Mouse (Mus musculus): ENCODE results near the gene Six1.

Gene Six1

DNA sequence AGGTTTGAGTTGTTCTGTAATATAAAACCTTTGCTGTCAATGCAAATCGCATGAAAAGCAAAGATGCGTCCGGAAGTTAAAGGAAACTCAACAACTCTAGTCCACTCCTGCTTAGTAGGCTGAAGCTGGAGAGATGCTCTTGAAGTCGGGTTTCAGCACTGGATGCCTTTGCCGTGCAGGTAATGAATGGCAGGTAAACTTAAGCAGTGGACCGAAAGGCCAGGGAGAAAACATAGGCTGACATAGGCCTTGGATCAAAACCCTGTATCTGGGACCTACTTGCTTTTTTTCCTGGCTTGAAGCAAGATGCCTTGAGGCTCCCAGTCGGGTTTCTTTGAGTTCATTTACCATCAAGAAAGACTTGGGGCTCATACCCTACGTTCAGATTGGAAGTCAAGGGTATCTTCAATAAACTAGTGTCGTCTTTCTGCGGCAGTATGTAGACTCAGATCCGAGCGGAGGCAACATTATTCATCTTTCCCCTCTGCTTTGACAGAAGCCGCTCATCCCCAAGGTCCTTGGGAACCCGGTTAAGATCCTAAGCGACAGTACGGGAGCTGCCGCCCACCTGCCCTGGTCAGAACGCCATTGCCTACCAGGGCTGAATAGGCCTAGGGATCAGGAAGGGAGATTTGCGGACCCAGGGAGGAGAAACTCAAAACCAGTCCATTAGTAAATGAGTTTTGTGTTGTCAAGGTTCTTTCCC lies 4.0 kb downstream of the Six1 start:
- no peak for DNase-seq (ENCODE audit: low spot score)

DNA sequence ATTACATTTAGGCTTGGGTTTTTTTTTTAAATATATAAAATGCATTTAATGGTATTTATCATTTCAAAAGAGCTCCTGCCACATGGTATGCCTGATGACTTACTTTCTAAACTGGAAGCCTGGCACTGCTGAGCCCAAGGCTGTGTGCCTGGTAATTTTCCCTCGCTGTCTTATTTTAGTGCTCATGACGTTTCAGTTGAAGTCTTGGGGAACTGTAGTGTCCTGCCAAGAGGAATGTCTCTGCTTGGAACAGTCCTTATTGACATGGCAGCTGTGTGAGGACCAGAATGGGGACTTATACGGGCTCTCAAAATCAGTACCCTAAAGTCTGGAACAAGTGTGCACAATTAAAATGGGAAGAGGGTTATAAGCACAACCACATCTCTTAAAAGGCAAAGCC lies 5.2 kb downstream of the Six1 start:
- DNase-seq (ENCODE audit: low spot score) = no peak

DNA sequence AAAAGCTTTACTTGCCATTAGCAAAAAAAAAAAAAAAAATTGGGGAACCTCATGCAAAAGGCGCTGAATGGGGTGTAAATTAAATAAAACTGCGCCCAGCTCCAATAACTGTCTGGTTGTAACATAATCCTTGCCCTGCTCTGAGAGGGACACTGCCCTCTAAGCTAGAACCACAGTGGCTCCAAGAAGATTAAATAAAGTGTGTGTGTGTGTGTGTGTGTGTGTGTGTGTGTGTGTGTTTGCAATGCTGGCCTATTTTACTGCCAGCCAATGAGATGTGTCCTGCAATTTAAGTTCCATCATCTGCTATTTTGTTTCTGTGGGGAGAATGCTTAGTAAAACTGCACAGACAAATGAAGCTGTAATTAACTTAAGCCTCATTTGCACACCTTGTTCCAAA lies 6.1 kb downstream of the Six1 start:
- no peak for DNase-seq (ENCODE audit: low spot score)

DNA sequence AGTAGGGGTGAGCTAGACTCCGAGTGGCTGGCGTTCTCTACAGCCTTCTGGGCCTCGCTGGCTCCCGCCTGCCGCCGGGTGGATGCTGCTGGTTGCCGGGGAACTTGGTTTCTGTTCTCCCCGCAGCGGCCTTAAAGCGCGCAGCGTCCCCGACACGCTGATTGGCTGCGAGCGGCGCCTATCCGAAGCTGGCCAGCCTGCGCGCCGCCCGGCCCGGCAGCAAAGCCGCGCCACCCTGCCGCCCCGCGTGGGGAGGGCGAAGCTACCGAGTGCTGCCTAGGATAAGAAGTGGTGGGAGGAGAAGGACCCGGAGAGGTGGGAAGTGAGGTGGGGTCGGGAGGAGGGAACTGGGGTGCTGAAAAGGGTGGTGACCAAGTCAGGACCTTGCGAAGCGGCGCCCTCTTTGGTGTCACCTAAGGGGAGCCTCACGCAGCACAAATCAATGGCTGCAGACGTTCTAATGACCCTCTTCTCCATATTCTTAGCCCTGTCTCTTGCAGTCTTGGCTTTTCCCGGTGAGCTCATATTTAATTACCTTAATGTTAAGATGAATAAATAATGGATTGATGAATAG lies 7.0 kb downstream of the Six1 start:
- DNase-seq (ENCODE audit: low spot score) = peak; percentile 43

DNA sequence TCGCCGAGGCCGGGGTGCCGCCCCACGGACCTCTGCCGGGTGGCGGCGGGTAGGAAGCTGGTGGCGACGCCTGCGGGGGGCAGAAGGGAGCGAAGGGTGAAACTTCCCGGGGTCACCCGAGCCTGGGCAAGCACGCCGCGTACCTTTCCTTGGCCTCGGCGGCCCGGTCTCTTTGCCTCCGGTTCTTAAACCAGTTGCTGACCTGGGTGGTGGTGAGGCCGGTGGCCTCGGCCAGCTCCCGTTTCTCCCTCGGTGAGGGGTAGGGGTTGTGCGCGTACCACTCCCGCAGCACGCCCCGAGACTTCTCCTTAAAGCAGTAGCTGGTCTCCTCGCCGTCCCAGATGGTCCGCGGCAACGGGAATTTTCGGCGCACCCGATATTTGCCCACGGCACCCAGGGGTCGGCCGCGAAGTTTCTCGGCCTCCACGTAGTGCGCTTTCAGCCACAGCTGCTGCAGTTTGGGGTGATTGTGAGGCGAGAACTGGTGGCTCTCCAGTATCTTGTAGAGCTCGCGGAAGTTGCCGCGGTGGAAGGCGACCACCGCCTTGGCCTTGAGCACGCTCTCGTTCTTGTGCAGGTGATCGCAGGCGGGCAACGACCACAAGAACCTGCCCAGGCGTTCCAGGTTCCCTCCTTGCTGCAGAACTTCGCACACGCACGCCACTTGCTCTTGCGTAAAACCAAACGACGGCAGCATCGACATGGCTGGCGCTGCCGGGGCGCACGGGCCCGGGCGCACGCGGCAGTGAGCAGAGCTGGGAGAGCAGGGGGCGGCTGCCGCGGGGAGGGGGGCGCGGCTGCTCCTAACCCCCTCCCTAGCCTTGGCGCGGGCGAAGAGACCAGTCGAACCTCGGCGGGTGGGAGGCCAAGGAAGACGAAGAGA lies 7.7 kb downstream of the Six1 start:
- no peak for DNase-seq (ENCODE audit: low spot score)

DNA sequence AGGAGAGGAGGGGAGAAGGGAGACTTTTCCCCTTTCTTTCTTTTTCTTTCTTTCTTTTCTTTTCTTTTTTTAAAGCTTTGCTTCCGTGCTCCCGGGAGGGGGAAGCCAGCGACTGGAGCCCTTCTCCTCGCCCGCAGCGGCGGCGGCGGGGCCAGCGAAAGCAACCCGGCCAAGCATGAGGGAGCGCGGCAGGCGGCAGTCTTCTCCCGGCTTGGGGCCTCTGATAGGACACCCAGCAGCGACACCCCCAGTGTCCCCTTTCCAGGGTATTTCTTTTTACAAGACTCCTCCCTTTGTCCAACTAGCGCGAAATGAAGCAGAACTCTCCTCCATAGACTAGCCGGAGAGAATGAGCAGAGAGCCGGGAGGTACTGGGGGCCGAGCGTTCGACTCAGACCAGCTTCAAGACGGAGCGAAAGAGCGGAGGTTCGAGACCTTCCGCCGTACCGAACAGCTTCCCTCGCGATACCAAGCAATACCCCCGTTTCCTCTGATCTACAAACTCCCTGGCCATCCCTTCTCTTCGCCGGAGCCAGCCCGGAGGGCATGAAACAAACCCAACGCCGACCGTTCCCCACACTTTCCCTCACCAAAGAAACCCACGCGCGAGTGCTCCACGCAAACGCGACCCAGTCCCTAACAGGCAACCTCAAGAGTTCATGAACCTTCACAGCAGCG lies 8.5 kb downstream of the Six1 start:
- no peak for DNase-seq (ENCODE audit: low spot score)

DNA sequence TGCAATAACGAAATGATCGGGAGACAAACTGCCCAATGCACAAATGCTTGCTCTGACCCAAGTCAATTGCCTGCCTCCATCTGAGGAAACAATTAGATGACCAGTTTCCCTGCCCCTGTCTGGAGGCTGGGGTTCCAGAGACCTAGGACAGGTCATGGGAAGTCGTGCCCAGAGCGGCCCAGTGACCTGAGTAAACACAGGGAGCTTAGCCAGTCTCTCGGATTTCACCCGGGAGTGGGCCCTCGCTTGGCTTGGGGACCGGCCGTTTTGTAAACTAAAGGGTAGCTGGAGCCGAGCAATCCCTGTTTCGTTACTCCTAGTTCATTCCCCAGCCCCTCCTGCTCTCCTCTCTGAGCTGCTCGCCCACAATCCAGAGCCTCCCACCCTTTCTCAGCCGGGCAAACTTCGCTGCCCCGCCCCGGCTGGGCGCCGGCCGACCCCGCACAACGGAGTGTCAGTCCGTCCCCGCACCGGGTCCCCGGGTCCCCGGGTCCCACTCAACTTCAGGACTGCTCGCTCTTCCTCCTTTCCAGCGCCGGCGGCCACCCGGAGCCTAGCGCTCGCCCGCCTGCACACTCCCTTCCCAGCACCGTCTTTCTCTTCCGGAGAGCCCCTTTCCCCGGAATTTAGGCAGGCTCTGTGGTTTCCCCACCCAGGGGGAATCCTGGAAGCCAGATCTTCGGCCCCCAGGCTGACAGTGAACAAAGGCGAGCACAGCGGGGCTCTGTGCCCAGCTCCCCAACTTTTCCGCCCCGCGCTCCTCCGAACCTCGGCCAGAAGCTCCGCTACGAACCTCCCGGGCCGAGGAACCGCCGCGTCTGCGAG lies 9.3 kb downstream of the Six1 start:
- DNase-seq (ENCODE audit: low spot score) = no peak

DNA sequence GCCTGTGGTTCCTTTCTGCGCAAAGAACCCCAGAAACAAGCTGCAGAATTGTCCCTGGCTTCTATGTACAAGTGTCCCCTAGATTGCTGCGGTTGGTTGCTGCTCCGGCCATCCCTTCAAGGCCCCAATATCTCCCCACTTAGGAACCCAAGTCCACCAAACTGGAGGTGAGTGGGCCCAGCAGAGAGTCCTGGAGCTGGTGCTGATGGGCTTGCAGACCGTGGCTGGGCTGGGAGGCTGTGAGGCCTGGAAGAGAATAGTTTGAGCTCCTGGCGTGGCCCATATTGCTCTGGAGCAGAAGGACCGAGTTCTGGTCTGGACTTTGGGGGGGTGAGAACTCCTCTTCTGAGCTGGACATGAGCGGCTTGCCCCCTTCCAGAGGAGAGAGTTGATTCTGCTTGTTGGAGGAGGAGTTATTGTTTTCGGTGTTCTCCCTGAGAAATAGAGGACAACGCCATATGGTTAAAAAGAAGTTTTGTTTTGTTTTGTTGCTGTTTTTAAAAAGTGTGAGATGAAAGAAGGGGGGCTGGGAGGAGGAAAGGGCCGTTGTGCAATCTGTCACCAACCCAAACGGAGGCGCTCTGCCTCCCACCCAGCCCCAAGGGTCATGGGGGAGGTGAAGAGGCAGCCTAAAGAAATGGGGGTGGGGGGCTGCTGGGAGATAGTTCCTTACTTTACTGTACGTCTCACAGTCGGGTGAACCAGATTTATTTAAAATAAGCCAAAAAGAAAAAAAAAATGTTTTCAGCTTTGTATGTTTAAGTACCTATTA lies 10.1 kb downstream of the Six1 start:
- DNase-seq (ENCODE audit: low spot score) = no peak

DNA sequence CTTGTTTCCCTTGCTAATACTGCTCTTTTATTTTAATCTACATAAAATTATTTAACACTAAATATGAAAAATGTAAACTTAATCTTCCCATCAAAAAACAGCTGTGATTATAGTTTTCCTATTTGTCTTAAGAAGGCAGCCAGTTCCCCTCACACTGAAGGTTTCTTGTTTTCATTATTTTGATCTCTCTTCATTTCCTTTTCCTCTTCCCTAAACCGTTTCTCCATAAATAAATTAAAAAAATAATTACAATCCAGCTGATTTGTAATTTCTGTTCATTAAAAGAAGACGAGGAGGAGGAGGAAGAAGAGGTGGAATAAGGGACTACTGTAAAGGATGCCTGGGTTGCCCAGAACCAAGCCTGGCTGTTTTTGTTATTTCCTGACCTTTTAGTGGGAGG lies 10.8 kb downstream of the Six1 start:
- DNase-seq (ENCODE audit: low spot score) = no peak

DNA sequence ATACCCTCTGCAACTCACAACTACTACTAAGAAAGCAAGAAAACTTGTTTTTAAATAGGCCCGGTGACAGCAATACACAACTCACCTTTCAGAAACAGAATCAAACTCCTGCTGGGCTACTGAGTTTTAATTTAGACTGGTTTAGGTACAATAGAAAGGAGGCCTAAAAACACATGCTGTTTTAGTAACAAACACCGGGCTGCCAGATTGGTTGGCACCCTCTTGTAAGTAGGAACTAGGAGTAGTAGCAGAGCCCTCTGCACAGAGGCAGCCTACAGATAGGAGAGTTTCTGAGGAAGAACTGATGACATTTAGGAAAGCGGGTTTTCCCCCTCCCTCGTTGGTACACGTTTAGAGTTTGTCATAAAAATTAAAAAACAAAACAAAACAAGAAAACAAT lies 11.3 kb downstream of the Six1 start:
- DNase-seq (ENCODE audit: low spot score) = no peak

DNA sequence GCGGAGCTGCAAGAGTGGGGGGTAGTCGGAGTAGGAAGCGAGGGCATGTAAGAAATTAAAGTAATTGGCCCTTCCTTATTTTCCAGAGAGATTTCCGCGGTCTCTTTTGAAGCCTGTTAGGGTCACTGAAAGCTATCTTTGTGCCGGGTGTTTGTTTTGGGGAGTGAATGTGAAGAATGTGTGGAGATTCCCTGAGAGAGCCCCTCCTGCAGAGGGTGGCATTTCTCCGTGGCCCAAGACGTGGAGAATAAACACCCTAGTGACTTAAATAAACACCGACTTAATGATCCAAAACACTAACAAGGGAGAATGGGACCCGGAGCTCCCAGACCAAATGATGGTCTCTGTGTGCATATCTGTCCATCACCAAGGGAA lies 12.4 kb downstream of the Six1 start:
- DNase-seq (ENCODE audit: low spot score) = no peak

DNA sequence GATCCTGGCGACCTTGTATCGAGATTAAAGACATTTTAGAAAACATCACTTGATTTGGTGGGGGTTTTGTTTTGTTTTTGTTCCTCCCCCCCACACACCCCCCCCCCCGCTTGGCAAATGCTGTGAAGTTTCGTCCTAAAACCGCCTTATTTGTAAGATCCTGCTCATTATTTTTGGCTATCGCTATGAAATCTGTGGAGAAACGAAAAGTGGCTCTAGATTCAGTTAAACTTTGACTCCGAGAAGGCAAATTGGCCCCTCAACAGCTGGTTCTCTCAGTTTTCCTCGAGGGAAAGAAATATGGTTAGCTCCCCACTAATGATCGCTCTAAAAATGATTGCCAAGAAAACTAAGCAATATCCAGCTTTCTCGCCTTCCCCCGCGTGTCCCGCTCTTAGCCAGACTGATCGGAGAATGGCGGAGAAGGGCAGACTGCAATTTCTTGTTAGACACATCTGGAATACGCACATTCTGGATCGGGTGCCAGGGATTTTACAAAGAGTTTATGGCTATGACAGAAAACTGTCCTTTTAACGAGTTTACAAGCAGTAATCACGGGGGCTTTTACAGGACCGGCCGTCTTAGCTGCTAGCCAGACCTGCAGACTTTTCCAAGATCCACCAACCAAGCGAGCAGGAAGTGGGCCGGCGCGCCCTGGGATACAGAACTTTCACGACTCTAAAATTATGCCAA lies 13.0 kb downstream of the Six1 start:
- no peak for DNase-seq (ENCODE audit: low spot score)

DNA sequence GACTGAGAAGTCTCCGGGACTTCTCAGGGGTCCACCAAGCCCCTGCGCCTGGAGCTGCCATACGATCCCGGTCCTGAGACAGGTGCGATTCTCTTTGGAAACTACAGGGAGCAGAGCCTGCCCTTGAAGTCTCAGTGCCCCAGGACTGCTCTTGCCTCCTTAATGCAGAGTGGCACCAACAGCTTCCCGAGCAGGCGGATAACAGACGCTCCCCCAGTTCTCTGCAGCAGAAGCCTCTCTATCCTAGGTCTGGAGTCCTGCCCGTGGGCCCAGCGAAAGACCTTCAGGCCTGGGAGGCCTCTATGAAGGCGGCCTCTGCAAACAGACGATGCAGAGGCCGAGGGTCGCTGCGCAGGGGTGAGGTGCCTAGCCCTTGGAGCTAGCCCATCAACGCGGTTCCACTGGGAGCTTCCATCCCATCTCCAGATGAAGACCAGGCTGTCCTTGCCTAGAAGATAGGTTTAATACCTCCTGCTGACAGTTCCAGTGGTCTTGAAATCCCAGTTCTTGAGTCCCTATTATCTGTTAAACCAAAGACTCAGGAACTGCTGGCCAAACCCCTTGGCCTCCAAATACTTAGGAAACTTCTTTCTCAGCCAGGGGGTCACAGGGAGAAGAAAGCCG lies 13.6 kb downstream of the Six1 start:
- DNase-seq (ENCODE audit: low spot score) = no peak

DNA sequence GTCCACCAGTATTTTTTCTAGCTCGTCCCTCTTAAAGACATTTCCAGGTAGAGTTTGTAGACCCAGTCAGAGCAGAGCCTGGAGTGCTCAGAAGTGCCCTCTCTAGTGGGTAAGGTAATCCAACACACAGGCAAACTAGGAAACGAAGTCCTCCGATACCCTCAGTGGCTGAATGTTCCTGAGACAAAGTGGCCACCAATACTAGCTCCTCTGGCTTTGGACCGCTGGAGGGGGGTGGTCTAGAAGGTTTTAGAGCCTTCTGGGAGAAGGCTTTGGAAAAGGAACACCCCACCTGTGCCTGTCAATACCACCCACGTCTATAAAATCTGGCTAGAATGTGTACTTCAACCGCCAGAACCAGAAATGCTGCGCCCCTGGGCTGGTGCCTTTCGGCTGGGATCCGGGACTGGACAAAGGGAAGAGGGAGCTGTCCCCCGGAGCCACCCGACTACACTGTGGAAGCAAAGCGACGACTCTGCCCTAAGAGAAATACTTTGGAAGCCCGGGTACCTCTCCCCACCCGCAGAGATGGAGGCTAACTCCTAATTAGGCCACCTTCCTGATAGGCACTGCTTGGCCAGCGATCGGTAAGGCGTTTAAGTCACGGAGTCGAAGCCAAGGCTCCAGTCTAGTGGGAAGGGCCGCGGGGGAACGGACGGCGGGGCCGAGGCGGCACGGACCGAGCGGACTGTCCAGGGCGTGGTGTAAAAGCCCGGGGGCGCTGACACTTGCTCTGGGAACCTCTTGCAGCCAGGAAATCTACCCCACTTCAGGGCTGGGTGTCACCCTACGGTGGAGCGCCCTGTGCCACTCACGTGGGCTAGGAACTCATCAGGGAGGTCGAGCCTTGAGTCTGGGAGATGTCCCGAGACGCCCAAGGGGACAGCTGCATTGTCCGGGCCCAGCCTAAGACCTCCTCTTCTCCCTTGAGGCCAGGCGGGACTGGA lies 14.4 kb downstream of the Six1 start:
- no peak for DNase-seq (ENCODE audit: low spot score)

DNA sequence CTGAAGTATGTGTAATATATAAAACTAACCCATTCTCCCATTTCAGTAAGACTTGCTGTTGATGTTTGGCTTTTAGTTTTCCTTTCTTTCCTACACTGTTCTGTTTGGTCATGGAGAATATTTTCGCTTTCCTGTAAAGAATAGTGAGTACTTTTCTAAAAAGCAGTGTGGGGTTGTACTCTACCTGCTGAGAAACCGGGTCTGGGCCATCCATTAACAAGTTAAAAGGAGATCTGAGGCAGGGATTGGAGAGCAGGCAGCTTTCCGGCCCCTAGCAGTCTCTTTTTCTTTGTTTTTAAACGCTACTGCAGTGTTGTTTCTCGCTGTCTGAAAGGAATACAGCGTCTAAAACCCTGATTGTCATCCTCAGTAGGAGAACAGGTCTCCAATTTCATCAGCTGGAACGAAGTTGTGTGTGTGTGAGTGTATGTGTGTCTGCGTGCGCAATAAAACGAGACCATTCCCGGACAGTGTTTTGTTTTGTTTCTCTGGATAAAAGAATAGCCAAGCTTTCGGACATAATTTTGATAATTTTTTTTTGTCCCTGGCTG lies 15.2 kb downstream of the Six1 start:
- DNase-seq (ENCODE audit: low spot score) = no peak

DNA sequence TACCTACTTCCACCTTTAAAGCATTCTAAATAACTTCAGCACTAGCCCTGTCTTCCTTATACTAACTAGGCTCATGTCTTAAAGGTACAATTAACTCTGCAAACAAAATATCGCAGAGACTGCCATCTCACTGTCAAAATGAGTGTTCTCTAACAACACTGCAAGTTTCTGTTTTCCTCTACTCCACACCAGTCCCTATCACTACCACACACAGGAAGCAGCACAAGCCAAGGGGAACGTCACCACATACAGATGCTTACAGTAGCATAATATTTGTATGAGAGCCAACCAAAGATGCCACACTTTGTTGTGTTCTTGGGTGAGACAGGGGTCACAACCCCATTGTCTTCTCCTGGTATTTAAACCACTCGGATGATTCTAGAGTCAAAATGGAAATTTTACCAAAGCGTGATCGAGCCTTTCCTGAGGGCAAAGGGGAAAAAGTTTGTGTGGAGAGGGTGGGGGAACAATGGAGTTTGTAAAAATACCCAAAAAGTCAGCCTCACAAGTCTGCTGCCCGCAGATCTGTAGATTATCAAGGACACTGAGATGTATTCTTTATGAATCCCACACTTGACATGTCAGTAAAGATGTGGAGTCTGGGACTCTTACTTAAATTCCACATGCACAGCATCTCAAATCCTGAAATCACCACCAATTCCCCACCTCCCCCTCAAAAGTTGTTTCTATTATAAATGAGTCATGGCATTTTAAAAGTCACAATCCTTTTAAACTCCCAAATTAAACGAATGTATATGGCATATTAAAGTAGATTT lies 16.1 kb downstream of the Six1 start:
- no peak for DNase-seq (ENCODE audit: low spot score)

Data from T-cell, adult 2 months (primary cell).